Mouse (Mus musculus) C2C12 (cell line): ENCODE measurements at regions not wholly inside any gene's neighbourhood (a gene's known extent, or its start where the extent isn't known, plus 50 kb on each side); places are given as distances from the start of the nearest gene placed in this dataset.

Experiments used
- H3K27me3 ChIP-seq: one replicate; pipeline ENCODE4 v1.6.1; 2011; ENCODE audit not compliant: control insufficient read depth, insufficient read depth, insufficient read length
- H3K36me3 ChIP-seq: one replicate; pipeline ENCODE4 v1.6.1; 2011; ENCODE audit not compliant: control insufficient read depth, insufficient read depth
- H3K4me3 ChIP-seq: one replicate; pipeline ENCODE4 v1.5.1; 2011; ENCODE audit warnings: mild to moderate bottlenecking, control low read depth; ENCODE audit not compliant: poor library complexity, insufficient read depth, severe bottlenecking
- H3K79me2 ChIP-seq: one replicate; pipeline ENCODE4 v1.6.1; 2011; ENCODE audit not compliant: control insufficient read depth, insufficient read depth
- H3K79me3 ChIP-seq: one replicate; pipeline ENCODE4 v1.6.1; 2011; ENCODE audit warnings: low read depth, control low read depth
- H3ac ChIP-seq: one replicate; pipeline ENCODE3; 2011; ENCODE audit warnings: low read depth; ENCODE audit not compliant: control insufficient read depth, insufficient read length
- CEBPB ChIP-seq: IDR thresholded peaks from one replicate; pipeline ENCODE4 v1.6.1; 2011; ENCODE audit warnings: low read depth, mild to moderate bottlenecking, control low read depth, moderate library complexity
- CTCF ChIP-seq: IDR thresholded peaks from one replicate; pipeline ENCODE4 v1.5.1; 2011; ENCODE audit not compliant: control insufficient read depth, insufficient read depth, insufficient read length
- FOSL1 ChIP-seq: IDR thresholded peaks from one replicate; pipeline ENCODE4 v1.8.0; 2011; ENCODE audit warnings: mild to moderate bottlenecking, low read length; ENCODE audit not compliant: poor library complexity, insufficient read depth, severe bottlenecking
- MAX ChIP-seq: IDR thresholded peaks from one replicate; pipeline ENCODE4 v1.6.1; 2011; ENCODE audit warnings: mild to moderate bottlenecking, control low read depth
- MYOD1 ChIP-seq: IDR thresholded peaks from one replicate; pipeline ENCODE4 v1.6.1; 2011; ENCODE audit warnings: low read depth; ENCODE audit not compliant: control insufficient read depth, insufficient read length
- MYOG ChIP-seq: IDR thresholded peaks from one replicate; pipeline ENCODE4 v1.6.1; 2011; ENCODE audit not compliant: control insufficient read depth, insufficient read length; ENCODE audit errors: extremely low read depth
- USF1 ChIP-seq: IDR thresholded peaks from one replicate; pipeline ENCODE4 v1.6.1; 2011; ENCODE audit warnings: low read depth, mild to moderate bottlenecking, control low read depth, moderate library complexity

DNA sequence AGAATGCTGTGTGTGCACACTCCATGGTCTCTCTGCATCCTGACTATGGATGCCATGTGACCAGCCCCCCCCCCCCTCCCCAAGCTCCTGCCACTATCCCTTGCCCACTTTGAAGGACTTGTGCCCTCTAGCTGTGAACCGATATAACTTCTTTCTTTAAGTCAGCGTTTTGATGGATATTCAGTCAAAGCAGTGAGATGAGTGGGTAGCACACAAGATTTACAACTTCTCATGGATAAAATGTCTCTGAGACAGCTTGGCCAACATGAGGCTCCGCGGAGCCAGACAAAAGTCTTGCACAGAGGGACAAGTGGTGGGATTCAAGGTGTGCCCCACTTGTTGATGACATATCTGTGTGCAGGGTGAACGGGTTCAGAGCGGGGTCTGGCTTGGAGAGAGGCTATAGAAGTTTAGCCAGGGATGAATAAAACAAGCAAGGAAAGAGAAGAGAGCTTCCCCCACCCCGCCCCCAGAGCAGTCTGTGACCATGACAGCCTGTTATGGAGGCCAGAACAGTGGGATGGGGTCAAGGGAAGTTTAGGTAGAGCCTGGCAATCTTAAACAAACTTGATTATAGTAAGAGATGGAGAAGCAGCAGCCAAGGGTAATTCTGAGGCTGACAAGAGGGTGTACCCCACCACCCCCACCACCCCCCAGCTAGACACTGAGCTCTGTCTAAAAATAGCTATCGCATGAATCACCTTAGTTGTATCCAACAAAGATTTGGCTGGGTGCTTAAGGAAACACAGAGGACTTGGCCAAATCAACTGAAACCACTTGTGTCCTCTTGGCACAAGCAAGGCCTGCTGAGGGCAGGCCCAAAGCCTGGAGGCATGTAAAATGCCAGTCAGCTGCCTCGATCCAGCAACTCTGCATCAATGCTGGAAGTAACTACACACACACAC, 120.1 kb upstream of the Top1 start:
- TF ChIP-seq CEBPB (no peak), USF1 (no peak), CTCF (no peak), MAX (no peak), FOSL1 (no peak), MYOG (no peak), MYOD1 (no peak)
- H3K36me3 ChIP-seq = no peaks in the 10 kb centered on the region
- H3K4me3 ChIP-seq = no peak overlapping the region
- H3K79me3 ChIP-seq = no peaks in the 10 kb centered on the region
- no peaks in the 10 kb centered on the region for H3K27me3 ChIP-seq
- H3ac ChIP-seq = no peak overlapping the region
- no peaks in the 10 kb centered on the region for H3K79me2 ChIP-seq

DNA sequence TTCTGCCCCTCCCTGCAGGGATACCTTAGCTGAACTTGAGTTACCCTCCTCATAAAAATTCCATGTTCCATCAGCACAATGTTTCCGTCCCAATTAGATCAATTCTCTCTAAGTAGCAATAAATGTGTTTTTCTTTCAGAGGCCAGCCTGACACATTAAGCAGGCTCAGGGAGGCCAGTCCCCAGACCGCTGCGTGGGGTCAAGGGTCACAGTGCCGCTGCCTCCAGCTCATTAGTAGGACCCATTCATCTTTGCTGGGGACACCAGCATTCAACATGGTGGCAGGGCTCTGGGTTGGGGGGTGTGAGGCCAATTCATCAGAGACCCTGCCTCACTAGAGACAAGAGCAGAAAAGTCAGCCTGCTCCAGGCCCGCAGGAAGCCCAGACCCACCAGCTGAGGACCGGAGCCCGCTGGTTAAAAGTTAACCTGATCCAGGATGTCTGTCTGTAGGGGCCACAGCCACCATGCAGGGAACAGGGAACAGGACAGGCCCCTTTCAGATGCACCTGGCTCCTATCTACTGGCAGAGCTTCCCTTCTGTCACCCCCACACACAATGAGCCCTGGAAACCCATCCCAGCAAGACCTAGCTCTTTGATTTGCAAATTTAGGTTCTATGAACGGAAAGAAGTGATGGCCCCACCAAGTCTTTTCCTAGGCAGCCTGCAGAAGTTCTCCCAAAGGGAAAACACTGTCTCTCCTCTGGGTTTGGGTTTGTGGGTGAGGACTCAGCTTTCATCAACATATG, 119.1 kb upstream of the Top1 start:
- Histone ChIP-seq H3K27me3 (no peaks in the 10 kb centered on the region), H3ac (no peak overlapping the region), H3K36me3 (no peaks in the 10 kb centered on the region), H3K79me2 (no peaks in the 10 kb centered on the region), H3K4me3 (no peak overlapping the region), H3K79me3 (no peaks in the 10 kb centered on the region)
- TF ChIP-seq CTCF = no peak
- no peak for TF ChIP-seq MYOG
- no peak for TF ChIP-seq USF1
- no peak for TF ChIP-seq FOSL1
- TF ChIP-seq MYOD1 = no peak

- no peaks in the 10 kb centered on the region for H3K27me3 ChIP-seq
Measured at GRCm38 (mm10) chr2:160529306-160529705, 116.4 kb upstream of the Top1 start.

DNA sequence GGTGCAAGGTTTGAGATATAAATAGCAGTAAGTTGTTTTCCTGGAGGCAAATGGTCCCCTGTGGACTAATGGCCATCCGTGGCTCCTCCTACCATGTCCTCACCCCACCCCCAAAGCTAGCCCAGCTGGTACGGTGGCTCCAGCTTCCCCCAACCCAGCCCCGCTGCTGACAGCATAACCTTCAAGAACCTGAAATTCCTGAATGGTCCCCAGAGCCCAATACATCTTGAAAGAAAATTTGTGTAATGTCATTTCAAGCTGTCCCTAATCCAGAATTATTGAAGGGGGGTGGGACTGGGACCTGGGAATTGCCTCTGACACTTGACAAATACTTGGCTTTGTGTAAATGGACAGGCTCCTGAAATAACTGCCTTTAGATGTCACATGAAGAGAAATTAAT, 115.3 kb upstream of the Top1 start:
- Histone ChIP-seq H3ac (no peak overlapping the region), H3K4me3 (no peak overlapping the region), H3K79me3 (no peaks in the 10 kb centered on the region), H3K36me3 (no peaks in the 10 kb centered on the region), H3K79me2 (no peaks in the 10 kb centered on the region), H3K27me3 (no peaks in the 10 kb centered on the region)
- TF ChIP-seq CTCF (no peak), CEBPB (no peak), MAX (no peak), MYOD1 (no peak), MYOG (no peak), USF1 (no peak), FOSL1 (no peak)

More at GRCm38 (mm10) chr2:160529306-160529705, 116.4 kb upstream of the Top1 start:
- Histone ChIP-seq H3K36me3 (no peaks in the 10 kb centered on the region), H3K79me2 (no peaks in the 10 kb centered on the region), H3ac (no peak overlapping the region), H3K4me3 (no peak overlapping the region), H3K79me3 (no peaks in the 10 kb centered on the region)
- no peak for TF ChIP-seq FOSL1
- TF ChIP-seq MAX = no peak
- TF ChIP-seq CEBPB = no peak
- no peak for TF ChIP-seq USF1
- TF ChIP-seq MYOD1 = no peak
- TF ChIP-seq CTCF = no peak
- TF ChIP-seq MYOG = no peak

DNA sequence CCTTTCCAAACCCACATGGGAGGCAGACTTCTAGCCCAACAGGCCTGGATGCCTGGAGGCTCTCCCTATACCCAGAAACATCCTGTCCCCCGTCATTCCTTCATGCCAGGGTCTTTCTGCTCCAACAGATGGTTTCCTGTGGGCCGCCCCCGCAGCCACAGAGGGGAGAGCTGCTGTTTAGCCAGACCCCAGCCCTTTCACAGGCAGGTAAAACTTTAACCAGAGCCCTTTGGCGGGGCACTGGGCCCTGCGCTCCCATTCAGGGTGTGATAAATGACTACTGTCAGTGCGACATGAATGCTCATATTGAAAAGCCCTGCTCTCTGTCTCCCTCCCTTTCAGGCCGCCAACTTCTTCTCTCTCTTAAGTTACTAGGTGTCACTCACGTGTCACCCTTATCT, 108.4 kb upstream of the Top1 start:
- Histone ChIP-seq H3K27me3 (no peaks in the 10 kb centered on the region), H3K4me3 (no peak overlapping the region), H3K79me3 (no peaks in the 10 kb centered on the region), H3K36me3 (no peaks in the 10 kb centered on the region), H3K79me2 (no peaks in the 10 kb centered on the region), H3ac (no peak overlapping the region)
- TF ChIP-seq MYOG (no peak), CEBPB (no peak), MAX (no peak)
